Mouse (Mus musculus) heart, embryonic 15.5 days (tissue): Measurements from ENCODE around the gene Cd207. TPM values are rescaled to one million over a fixed set of nuclear protein-coding genes. Genes with fewer than 3 reads are reported as not detected.

ENCODE experiments used
- ATAC-seq: fragments of 200-750 bp; cut with Nextera tagmentation; replicated peaks from 2 replicates; pipeline ENCODE4 v1.8.0; 2017; ENCODE audit warnings: low read depth, moderate TSS enrichment; ENCODE audit not compliant: insufficient number of reproducible peaks, insufficient read depth, low FRiP score
- H3K27ac ChIP-seq: fragments of 300-500 bp; sonication (generic); 2 replicates; pipeline ENCODE4 v1.5.1; 2015; ENCODE audit warnings: mild to moderate bottlenecking, inconsistent platforms
- H3K27me3 ChIP-seq: fragments of 300-500 bp; sonication (generic); 2 replicates; pipeline ENCODE4 v1.6.1; 2015; ENCODE audit warnings: inconsistent platforms
- H3K36me3 ChIP-seq: fragments of 300-500 bp; sonication (generic); 2 replicates; pipeline ENCODE4 v1.6.1; 2015; ENCODE audit warnings: mild to moderate bottlenecking, inconsistent platforms
- H3K4me1 ChIP-seq: fragments of 300-500 bp; sonication (generic); replicated peaks from 2 replicates; pipeline ENCODE4 v1.6.1; 2015; ENCODE audit warnings: inconsistent platforms
- H3K4me2 ChIP-seq: fragments of 300-500 bp; sonication (generic); 2 replicates; pipeline ENCODE4 v1.6.1; 2015; ENCODE audit warnings: inconsistent platforms, mild to moderate bottlenecking, moderate library complexity
- H3K4me3 ChIP-seq: fragments of 300-500 bp; sonication (generic); 2 replicates; pipeline ENCODE4 v1.5.1; 2015; ENCODE audit warnings: mild to moderate bottlenecking, inconsistent platforms
- H3K9ac ChIP-seq: fragments of 300-500 bp; sonication (generic); 2 replicates; pipeline ENCODE4 v1.6.1; 2015; ENCODE audit warnings: mild to moderate bottlenecking, inconsistent platforms
- H3K9me3 ChIP-seq: fragments of 300-500 bp; sonication (generic); replicated peaks from 2 replicates; pipeline ENCODE4 v1.6.1; 2016; ENCODE audit warnings: inconsistent platforms
- WGBS: fragments of 180-500 bp; shearing (Covaris S2); methylation state at CpG from one replicate; pipeline ENCODE4 v1.1.7; 2015; ENCODE audit warnings: mixed read lengths; 5-methylcytosine and 5-hydroxymethylcytosine counted together
- polyA plus RNA-seq: library from polyadenylated mRNA; unstranded; fragments of >200 nt; fragmentation: Nextera tagmentation; extraction: Ambion mirVana; gene quantifications from 2 replicates; pipeline ENCODE4 v1.2.1, GENCODE M21; 2015

Cd207 gene
- polyA plus RNA-seq = 0.20 and 0.26 TPM in 2 replicates

DNA sequence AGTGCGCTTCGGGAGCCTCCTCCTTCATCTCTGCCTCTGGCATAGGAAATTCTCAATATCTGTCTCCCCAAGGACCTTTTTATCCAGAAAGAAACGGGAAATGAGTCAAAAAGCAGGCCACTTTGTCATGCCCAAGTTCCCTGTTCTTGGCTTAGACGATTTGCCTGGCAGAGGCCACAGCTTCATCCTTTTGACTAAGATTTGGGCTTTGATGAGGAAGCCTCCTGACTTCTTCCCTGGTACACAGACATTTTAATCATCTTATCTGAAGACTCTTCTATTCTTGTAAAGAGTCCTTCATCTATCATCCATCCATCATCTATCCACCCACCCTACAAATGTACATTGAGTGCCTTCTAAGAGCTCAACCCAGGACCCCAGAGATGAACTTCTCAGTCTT, at the start of gene Cd207:
TSS of gene Cd207 (minus strand) at position 101 of the 400 bp plus-strand sequence.
- no peak within 1 kb of the TSS for H3K27ac ChIP-seq
- H3K9ac ChIP-seq = no peak within 1 kb of the TSS
- H3K27me3 ChIP-seq = peaks cover 28% of the 10 kb centered on the region
- H3K4me3 ChIP-seq = no peak within 1 kb of the TSS
- no peaks in the 10 kb centered on the region for H3K36me3 ChIP-seq
- H3K4me1 ChIP-seq = no peaks in the 10 kb centered on the region
- no peak for ATAC-seq
- H3K9me3 ChIP-seq = no peaks in the 10 kb centered on the region
- WGBS = 56% methylated on average over 4 of the region's 4 CpGs
- no peak within 1 kb of the TSS for H3K4me2 ChIP-seq

GRCm38 (mm10) chr6:83727178-83727577, 49.5 kb upstream of the Cd207 start:
- no peak overlapping the region for H3K27ac ChIP-seq
- H3K4me2 ChIP-seq = no peak overlapping the region
- peaks cover 69% of the 10 kb centered on the region for H3K27me3 ChIP-seq
- ATAC-seq = no peak
- H3K9me3 ChIP-seq = no peaks in the 10 kb centered on the region
- no peak overlapping the region for H3K4me3 ChIP-seq
- 35% methylated on average over 4 of the region's 4 CpGs for WGBS
- H3K36me3 ChIP-seq = no peaks in the 10 kb centered on the region
- no peaks in the 10 kb centered on the region for H3K4me1 ChIP-seq
- H3K9ac ChIP-seq = no peak overlapping the region

DNA sequence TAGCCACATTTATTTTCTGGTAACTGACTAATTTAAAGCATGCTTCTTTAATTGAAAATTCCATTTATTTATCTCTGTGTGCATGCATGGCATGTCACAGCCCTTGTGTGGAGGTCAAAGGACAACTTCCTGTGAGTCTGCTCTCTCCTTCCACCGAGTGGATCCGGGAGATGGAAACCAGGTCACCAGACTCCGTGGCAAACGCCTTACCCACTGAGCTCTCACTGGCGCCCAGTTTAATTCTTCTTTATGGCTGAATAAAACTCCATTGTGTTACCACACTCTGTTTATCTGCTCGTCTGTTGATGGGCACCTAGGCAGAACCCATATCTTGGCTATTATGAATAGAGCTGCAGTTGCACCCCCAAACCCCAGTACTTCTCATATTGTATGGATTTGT, 44.9 kb upstream of the Cd207 start:
- no peak overlapping the region for H3K27ac ChIP-seq
- H3K9me3 ChIP-seq = no peaks in the 10 kb centered on the region
- no peak overlapping the region for H3K9ac ChIP-seq
- H3K4me1 ChIP-seq = no peaks in the 10 kb centered on the region
- H3K36me3 ChIP-seq = no peaks in the 10 kb centered on the region
- WGBS = 19% methylated on average over 6 of the region's 6 CpGs
- no peak overlapping the region for H3K4me3 ChIP-seq
- H3K4me2 ChIP-seq = no peak overlapping the region
- ATAC-seq = no peak
- peaks cover 81% of the 10 kb centered on the region for H3K27me3 ChIP-seq

DNA sequence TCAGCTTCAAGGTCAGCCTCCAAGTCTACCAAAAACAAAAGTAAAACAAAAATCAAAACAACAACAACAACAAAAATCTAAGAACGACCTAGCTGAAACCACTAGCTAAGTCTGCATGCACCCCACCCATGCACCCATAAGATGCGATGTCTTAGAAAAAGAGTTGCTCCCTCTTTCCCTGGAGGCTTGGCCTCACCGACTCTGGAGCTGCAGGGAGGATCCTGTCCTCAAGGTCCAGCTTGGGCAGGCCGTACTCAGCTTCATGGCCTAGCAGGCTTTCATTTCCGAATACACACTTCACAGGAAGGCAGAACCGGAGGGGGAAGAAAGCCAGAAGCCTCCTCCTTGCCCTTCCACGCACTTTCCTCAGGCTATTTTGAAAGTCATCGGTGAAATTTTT, 39.4 kb upstream of the Cd207 start:
- H3K4me3 ChIP-seq = no peak overlapping the region
- H3K36me3 ChIP-seq = no peaks in the 10 kb centered on the region
- no peaks in the 10 kb centered on the region for H3K9me3 ChIP-seq
- 7% methylated on average over 8 of the region's 8 CpGs for WGBS
- no peak overlapping the region for H3K27ac ChIP-seq
- H3K4me2 ChIP-seq = no peak overlapping the region
- no peak overlapping the region for H3K9ac ChIP-seq
- ATAC-seq = no peak
- H3K4me1 ChIP-seq = peaks cover 17% of the 10 kb centered on the region
- H3K27me3 ChIP-seq = peaks cover 99% of the 10 kb centered on the region

DNA sequence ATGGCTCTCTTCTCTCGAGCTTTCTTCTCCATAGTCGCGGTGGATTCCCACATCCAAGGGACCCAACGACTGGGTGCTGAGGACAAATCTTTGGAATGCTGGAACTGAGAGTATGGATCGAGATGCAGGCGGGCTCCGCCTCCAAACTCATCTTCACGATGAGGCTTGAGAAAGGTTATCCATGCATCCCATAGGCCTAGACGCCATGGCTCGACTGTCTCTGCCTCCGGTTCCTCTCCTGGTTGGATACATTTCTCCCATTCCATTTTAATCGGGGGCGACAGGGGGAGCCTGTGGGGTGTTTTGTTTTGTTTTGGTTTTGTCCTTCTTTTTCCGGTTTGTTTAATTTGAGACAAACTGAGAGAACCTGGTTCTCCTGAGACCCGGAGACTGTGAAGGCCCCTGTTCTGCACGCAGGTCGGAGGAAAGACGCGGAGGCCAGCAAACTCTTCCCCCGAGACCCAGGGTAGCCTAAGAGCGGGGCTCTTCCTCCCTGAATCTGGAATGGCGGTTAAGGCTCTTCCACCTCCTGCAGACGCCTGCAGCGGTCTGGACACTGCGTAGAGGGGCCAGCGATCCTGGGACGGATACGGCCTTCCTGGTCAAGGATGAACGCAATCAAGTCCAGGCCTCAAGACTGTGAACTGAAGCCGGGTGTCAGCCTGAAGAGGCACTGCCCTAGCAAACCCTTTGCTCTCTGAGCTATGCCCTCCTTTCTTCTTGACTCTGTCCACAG, 38.0 kb upstream of the Cd207 start:
- Histone ChIP-seq H3K27ac (no peak overlapping the region), H3K9me3 (no peaks in the 10 kb centered on the region), H3K4me1 (peaks cover 31% of the 10 kb centered on the region), H3K36me3 (no peaks in the 10 kb centered on the region), H3K27me3 (peaks cover 99% of the 10 kb centered on the region), H3K4me3 (peak overlapping the region; percentile 21), H3K9ac (no peak overlapping the region), H3K4me2 (peak overlapping the region; percentile 24)
- 4% methylated on average over 30 of the region's 30 CpGs for WGBS
- ATAC-seq = no peak

DNA sequence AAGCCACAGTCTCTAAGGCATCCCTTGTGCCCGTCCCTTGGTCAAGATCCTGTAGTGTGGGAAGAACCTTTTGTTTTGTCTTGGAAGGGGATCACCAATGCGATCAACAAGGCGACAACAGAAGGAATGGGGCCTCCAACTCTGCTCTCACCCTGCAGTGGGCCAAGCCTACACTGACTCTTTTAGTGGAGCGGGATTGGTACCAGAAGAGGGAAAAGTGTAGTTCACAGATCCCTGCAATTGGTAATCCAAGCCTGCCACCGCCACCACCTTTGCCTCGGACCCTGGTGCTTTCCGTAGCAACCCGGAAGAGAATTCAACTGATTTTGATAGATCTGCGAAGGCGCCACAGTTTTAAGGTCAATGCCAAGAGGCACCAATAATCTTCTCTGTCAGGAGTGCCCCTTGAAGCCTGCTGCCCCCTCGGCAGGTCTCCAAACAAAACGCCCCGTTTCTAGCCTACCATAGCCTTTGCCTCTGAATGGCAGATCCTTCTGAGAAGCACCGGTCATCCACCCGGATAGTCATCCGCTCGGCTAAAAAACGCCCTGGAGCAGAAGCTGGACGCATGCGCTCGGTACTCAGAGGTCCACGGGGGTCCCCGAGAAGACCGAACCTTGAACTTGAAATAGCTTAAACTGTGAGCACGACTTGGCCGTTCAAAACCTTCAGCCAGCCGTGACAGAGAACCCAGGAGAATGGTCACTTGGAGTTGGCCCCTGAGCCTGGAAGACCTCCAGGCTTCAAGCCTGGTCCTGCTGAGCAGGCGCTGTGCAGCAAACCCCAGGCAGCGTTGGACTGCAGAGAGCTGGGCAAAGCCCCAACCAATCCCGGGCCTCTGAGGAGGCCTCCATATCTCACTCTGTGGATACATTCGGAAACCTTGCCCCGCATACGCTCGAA, 36.8 kb upstream of the Cd207 start:
- Histone ChIP-seq H3K4me2 (peak overlapping the region; percentile 24), H3K9me3 (no peaks in the 10 kb centered on the region), H3K4me3 (peak overlapping the region; percentile 21), H3K27me3 (peaks cover 99% of the 10 kb centered on the region), H3K36me3 (no peaks in the 10 kb centered on the region), H3K4me1 (peaks cover 37% of the 10 kb centered on the region), H3K27ac (no peak overlapping the region), H3K9ac (no peak overlapping the region)
- peak; percentile 50; the same call in 1 of the 2 replicates for ATAC-seq
- WGBS = 2% methylated on average over 34 of the region's 34 CpGs

- no peak overlapping the region for H3K9ac ChIP-seq
- H3K4me3 ChIP-seq = no peak overlapping the region
- H3K4me2 ChIP-seq = no peak overlapping the region
- no peak for ATAC-seq
- no peaks in the 10 kb centered on the region for H3K9me3 ChIP-seq
- H3K4me1 ChIP-seq = peaks cover 37% of the 10 kb centered on the region
- peaks cover 99% of the 10 kb centered on the region for H3K27me3 ChIP-seq
- 6% methylated on average over 12 of the region's 12 CpGs for WGBS
- H3K36me3 ChIP-seq = no peaks in the 10 kb centered on the region
- no peak overlapping the region for H3K27ac ChIP-seq
These were observed 35.8 kb upstream of the Cd207 start for GRCm38 (mm10) chr6:83713271-83714136.

DNA sequence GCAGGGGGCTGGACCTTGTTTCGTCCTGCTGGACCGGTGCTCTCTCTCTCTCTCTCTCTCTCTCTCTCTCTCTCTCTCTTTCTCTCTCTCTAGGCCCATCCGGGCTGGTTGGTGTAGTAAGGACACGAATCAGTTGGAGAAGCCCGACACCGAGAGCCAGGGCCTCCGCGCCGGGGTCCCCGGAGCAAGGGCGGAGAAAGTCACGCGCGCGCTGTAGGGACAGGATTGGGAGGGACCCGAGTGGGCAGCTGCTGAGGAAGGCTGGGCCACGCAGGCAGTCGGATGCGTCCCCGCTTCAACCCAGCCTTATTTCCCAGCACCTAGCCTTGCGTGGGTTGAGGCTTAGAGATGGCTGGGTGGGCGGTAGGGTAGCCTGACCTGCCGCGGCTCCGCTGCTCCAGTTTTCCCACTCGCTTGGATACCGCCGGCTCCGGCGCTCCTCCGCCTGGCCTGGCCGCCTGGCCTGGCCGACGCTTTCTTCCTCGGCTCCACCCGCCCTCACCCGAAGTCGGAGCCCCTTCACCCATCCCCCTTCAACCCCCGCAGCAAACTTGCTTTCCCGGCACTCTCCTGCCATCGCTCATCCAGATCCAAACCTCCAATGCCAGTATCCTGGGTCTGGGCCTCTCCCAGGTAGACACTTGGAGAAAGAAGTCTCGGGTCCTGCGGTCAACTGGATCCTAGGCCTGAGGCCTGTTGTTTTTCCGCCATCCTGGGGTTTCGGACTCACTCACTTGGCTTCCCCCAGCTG, 34.2 kb upstream of the Cd207 start:
- no peak overlapping the region for H3K27ac ChIP-seq
- WGBS = 3% methylated on average over 45 of the region's 45 CpGs
- no peaks in the 10 kb centered on the region for H3K9me3 ChIP-seq
- peaks cover 37% of the 10 kb centered on the region for H3K4me1 ChIP-seq
- peak overlapping the region; percentile 49 for H3K4me3 ChIP-seq
- H3K27me3 ChIP-seq = peaks cover 99% of the 10 kb centered on the region
- ATAC-seq = no peak
- H3K36me3 ChIP-seq = no peaks in the 10 kb centered on the region
- no peak overlapping the region for H3K9ac ChIP-seq
- peak overlapping the region; percentile 88 for H3K4me2 ChIP-seq

DNA sequence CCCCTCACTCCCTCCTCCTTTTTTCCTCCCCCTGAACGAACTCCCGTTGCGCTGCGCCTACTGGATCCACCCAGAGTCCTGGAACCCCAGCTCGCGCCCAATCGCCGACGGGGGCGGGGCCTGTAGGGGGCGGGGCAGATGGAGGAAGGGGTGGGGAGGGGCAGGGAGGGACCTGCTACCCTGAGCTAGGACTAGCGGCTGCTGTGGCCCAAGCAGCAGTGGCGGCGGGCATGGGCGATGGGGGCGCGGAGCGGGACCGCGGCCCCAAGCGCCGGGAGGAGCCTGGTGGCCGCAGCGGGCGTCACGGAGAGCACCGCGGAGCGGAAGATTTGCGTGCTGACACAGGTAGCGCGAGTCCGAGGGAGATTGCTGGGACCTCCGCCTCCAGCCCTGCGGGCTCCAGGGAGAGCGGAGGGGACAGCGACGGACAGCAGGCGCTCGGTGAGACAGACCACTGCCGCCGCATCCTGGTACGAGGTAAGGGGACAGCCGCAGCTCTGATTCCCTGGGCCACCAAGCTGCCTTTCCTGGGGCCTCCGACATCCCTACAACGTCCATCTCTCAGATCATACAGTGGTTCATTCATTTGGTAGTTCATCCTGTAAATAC, 33.5 kb upstream of the Cd207 start, which contains the start of gene Vax2:
TSS of gene Vax2 (plus strand) at position 198 of the 609 bp plus-strand sequence.
- under 1% methylated on average over 46 of the region's 46 CpGs for WGBS

More for the DNA sequence above, 33.5 kb upstream of the Cd207 start, which contains the start of gene Vax2:
- Histone ChIP-seq H3K27me3 (peaks cover 100% of the 10 kb centered on the region), H3K4me1 (peaks cover 37% of the 10 kb centered on the region), H3K4me3 (peak within 1 kb of the TSS; percentile 49), H3K27ac (no peak within 1 kb of the TSS), H3K4me2 (peak within 1 kb of the TSS; percentile 88), H3K9me3 (no peaks in the 10 kb centered on the region), H3K36me3 (no peaks in the 10 kb centered on the region), H3K9ac (0 out of 2 replicates have a peak within 1 kb of the TSS, but pooled peaks have one; percentile 3)
- peak; percentile 57; the same call in 1 of the 2 replicates for ATAC-seq
